Mouse (Mus musculus) midbrain, embryonic 12.5 days (tissue): ENCODE data around the gene Lclat1. TPM values are rescaled to one million over a fixed set of nuclear protein-coding genes. Genes with fewer than 3 reads are reported as not detected.

Experiments
- ATAC-seq: fragments of 200-750 bp; cut with Nextera tagmentation; 2 replicates; pipeline ENCODE4 v1.8.0; 2017; ENCODE audit warnings: low read depth, moderate TSS enrichment, moderate library complexity; ENCODE audit not compliant: low FRiP score
- H3K27ac ChIP-seq: fragments of 300-500 bp; sonication (generic); replicated peaks from 2 replicates; pipeline ENCODE4 v1.5.1; 2016; ENCODE audit warnings: mild to moderate bottlenecking
- H3K27me3 ChIP-seq: fragments of 300-500 bp; sonication (generic); 2 replicates; pipeline ENCODE4 v1.6.1; 2016; ENCODE audit warnings: mild to moderate bottlenecking
- H3K36me3 ChIP-seq: fragments of 300-500 bp; sonication (generic); 2 replicates; pipeline ENCODE4 v1.6.1; 2016
- H3K4me1 ChIP-seq: fragments of 300-500 bp; sonication (generic); 2 replicates; pipeline ENCODE4 v1.6.1; 2016
- H3K4me2 ChIP-seq: fragments of 300-500 bp; sonication (generic); replicated peaks from 2 replicates; pipeline ENCODE4 v1.6.1; 2016; ENCODE audit warnings: mild to moderate bottlenecking, moderate library complexity
- H3K4me3 ChIP-seq: fragments of 300-500 bp; sonication (generic); 2 replicates; pipeline ENCODE4 v1.5.1; 2016; ENCODE audit warnings: mild to moderate bottlenecking
- H3K9ac ChIP-seq: fragments of 300-500 bp; sonication (generic); replicated peaks from 2 replicates; pipeline ENCODE4 v1.6.1; 2016; ENCODE audit warnings: mild to moderate bottlenecking, moderate library complexity
- H3K9me3 ChIP-seq: fragments of 300-500 bp; sonication (generic); 2 replicates; pipeline ENCODE4 v1.6.1; 2016; ENCODE audit warnings: mild to moderate bottlenecking
- WGBS: fragments of 180-500 bp; shearing (Covaris S2); methylation state at CpG from one replicate; pipeline ENCODE4 v1.1.7; 2016; 5-methylcytosine and 5-hydroxymethylcytosine counted together
- polyA plus RNA-seq: library from polyadenylated mRNA; unstranded; fragments of >200 nt; fragmentation: Nextera tagmentation; extraction: Ambion mirVana; gene quantifications from 2 replicates; pipeline ENCODE4 v1.2.1, GENCODE M21; 2016

The Lclat1 gene
- polyA plus RNA-seq, result 8.3 and 9.5 TPM in 2 replicates

GRCm38 (mm10) chr17:73107158-73108157 is at the start of gene Lclat1:
TSS of gene Lclat1 (plus strand) at chr17:73107985.
- Histone ChIP-seq H3K4me1 (peaks cover 10% of the 10 kb centered on the region; the same call in 1 of the 2 replicates), H3K9ac (peak within 1 kb of the TSS; percentile 69), H3K9me3 (no peaks in the 10 kb centered on the region), H3K27me3 (peaks cover 7% of the 10 kb centered on the region; the same call in 1 of the 2 replicates), H3K27ac (peak within 1 kb of the TSS; percentile 55; the same call in 1 of the 2 replicates), H3K4me2 (peak within 1 kb of the TSS; percentile 88), H3K36me3 (no peaks in the 10 kb centered on the region), H3K4me3 (peak within 1 kb of the TSS; percentile 62)
- WGBS, result 6% methylated on average over 51 of the region's 51 CpGs
- peak; percentile 100 for ATAC-seq

GRCm38 (mm10) chr17:73058319-73058718 is 49.5 kb upstream of the Lclat1 start:
- Histone ChIP-seq H3K9ac (no peak overlapping the region), H3K4me1 (no peaks in the 10 kb centered on the region), H3K4me2 (no peak overlapping the region), H3K27ac (no peak overlapping the region), H3K9me3 (no peaks in the 10 kb centered on the region), H3K27me3 (no peaks in the 10 kb centered on the region), H3K4me3 (no peak overlapping the region), H3K36me3 (no peaks in the 10 kb centered on the region)
- ATAC-seq, result no peak
- 89% methylated on average over 5 of the region's 5 CpGs for WGBS

- Histone ChIP-seq H3K9ac (no peak overlapping the region), H3K27me3 (no peaks in the 10 kb centered on the region), H3K4me1 (no peaks in the 10 kb centered on the region), H3K9me3 (no peaks in the 10 kb centered on the region), H3K4me3 (no peak overlapping the region), H3K4me2 (no peak overlapping the region), H3K27ac (no peak overlapping the region), H3K36me3 (no peaks in the 10 kb centered on the region)
- 64% methylated on average over 3 of the region's 3 CpGs for WGBS
- ATAC-seq, result no peak
Observed at GRCm38 (mm10) chr17:73060224-73060896, 47.4 kb upstream of the Lclat1 start.

- Histone ChIP-seq H3K27me3 (no peaks in the 10 kb centered on the region), H3K4me1 (no peaks in the 10 kb centered on the region), H3K27ac (no peak overlapping the region), H3K36me3 (no peaks in the 10 kb centered on the region), H3K9me3 (no peaks in the 10 kb centered on the region), H3K4me3 (no peak overlapping the region), H3K9ac (no peak overlapping the region), H3K4me2 (no peak overlapping the region)
- ATAC-seq, result no peak
- 85% methylated on average over 8 of the region's 8 CpGs for WGBS
Observed at GRCm38 (mm10) chr17:73060897-73061252, 46.9 kb upstream of the Lclat1 start.

- Histone ChIP-seq H3K27ac (no peak overlapping the region), H3K9ac (no peak overlapping the region), H3K36me3 (no peaks in the 10 kb centered on the region), H3K27me3 (no peaks in the 10 kb centered on the region), H3K4me1 (no peaks in the 10 kb centered on the region), H3K9me3 (no peaks in the 10 kb centered on the region), H3K4me3 (no peak overlapping the region), H3K4me2 (no peak overlapping the region)
- ATAC-seq, result no peak
- WGBS, result 90% methylated on average over 1 of the region's 1 CpGs
Observed at GRCm38 (mm10) chr17:73062701-73063100, 45.1 kb upstream of the Lclat1 start.

GRCm38 (mm10) chr17:73063299-73063698 is 44.5 kb upstream of the Lclat1 start:
- Histone ChIP-seq H3K9ac (no peak overlapping the region), H3K4me1 (no peaks in the 10 kb centered on the region), H3K4me3 (no peak overlapping the region), H3K4me2 (no peak overlapping the region), H3K9me3 (no peaks in the 10 kb centered on the region), H3K27me3 (no peaks in the 10 kb centered on the region), H3K36me3 (no peaks in the 10 kb centered on the region), H3K27ac (no peak overlapping the region)
- 92% methylated on average over 2 of the region's 2 CpGs for WGBS
- no peak for ATAC-seq

GRCm38 (mm10) chr17:73063781-73064180 is 44.0 kb upstream of the Lclat1 start:
- Histone ChIP-seq H3K36me3 (no peaks in the 10 kb centered on the region), H3K4me2 (no peak overlapping the region), H3K9me3 (no peaks in the 10 kb centered on the region), H3K27me3 (no peaks in the 10 kb centered on the region), H3K4me1 (no peaks in the 10 kb centered on the region), H3K9ac (no peak overlapping the region), H3K27ac (no peak overlapping the region), H3K4me3 (no peak overlapping the region)
- no peak for ATAC-seq
- WGBS, result 91% methylated on average over 1 of the region's 1 CpGs

- ATAC-seq, result no peak
- no peak overlapping the region for H3K4me2 ChIP-seq
- H3K4me3 ChIP-seq, result no peak overlapping the region
- H3K27ac ChIP-seq, result no peak overlapping the region
- H3K4me1 ChIP-seq, result no peaks in the 10 kb centered on the region
- H3K27me3 ChIP-seq, result no peaks in the 10 kb centered on the region
- no peaks in the 10 kb centered on the region for H3K9me3 ChIP-seq
- WGBS, result 80% methylated on average over 9 of the region's 9 CpGs
- no peaks in the 10 kb centered on the region for H3K36me3 ChIP-seq
- H3K9ac ChIP-seq, result no peak overlapping the region
Observed at GRCm38 (mm10) chr17:73066387-73067169, 41.2 kb upstream of the Lclat1 start.

GRCm38 (mm10) chr17:73067423-73067822 is 40.4 kb upstream of the Lclat1 start:
- no peak overlapping the region for H3K27ac ChIP-seq
- no peak overlapping the region for H3K4me3 ChIP-seq
- no peaks in the 10 kb centered on the region for H3K4me1 ChIP-seq
- 66% methylated on average over 11 of the region's 11 CpGs for WGBS
- no peak overlapping the region for H3K9ac ChIP-seq
- ATAC-seq, result no peak
- no peaks in the 10 kb centered on the region for H3K9me3 ChIP-seq
- no peak overlapping the region for H3K4me2 ChIP-seq
- no peaks in the 10 kb centered on the region for H3K36me3 ChIP-seq
- H3K27me3 ChIP-seq, result no peaks in the 10 kb centered on the region

GRCm38 (mm10) chr17:73068321-73068992 is 39.3 kb upstream of the Lclat1 start:
- no peak overlapping the region for H3K9ac ChIP-seq
- no peaks in the 10 kb centered on the region for H3K36me3 ChIP-seq
- H3K4me3 ChIP-seq, result no peak overlapping the region
- no peak overlapping the region for H3K4me2 ChIP-seq
- no peaks in the 10 kb centered on the region for H3K27me3 ChIP-seq
- no peak for ATAC-seq
- WGBS, result 82% methylated on average over 10 of the region's 10 CpGs
- no peaks in the 10 kb centered on the region for H3K9me3 ChIP-seq
- no peaks in the 10 kb centered on the region for H3K4me1 ChIP-seq
- no peak overlapping the region for H3K27ac ChIP-seq

GRCm38 (mm10) chr17:73070466-73070865 is 37.3 kb upstream of the Lclat1 start:
- Histone ChIP-seq H3K4me2 (no peak overlapping the region), H3K9ac (no peak overlapping the region), H3K27ac (no peak overlapping the region), H3K36me3 (no peaks in the 10 kb centered on the region), H3K9me3 (no peaks in the 10 kb centered on the region), H3K27me3 (no peaks in the 10 kb centered on the region), H3K4me1 (no peaks in the 10 kb centered on the region), H3K4me3 (no peak overlapping the region)
- ATAC-seq, result no peak
- 86% methylated on average over 2 of the region's 2 CpGs for WGBS
